Mouse (Mus musculus) cerebellum, postnatal 10 days (tissue): Measurements from ENCODE around the gene Adamts1.
A peak's percentile ranks its signal among the peaks of the same experiment; 100 is the strongest.

Experiments
- DNase-seq, 2 experiments: peaks; one replicate each; pipeline ENCODE4 v3.0.0; 2021; ENCODE audit warnings: mixed read lengths in 2 of 2

Gene Adamts1

DNA sequence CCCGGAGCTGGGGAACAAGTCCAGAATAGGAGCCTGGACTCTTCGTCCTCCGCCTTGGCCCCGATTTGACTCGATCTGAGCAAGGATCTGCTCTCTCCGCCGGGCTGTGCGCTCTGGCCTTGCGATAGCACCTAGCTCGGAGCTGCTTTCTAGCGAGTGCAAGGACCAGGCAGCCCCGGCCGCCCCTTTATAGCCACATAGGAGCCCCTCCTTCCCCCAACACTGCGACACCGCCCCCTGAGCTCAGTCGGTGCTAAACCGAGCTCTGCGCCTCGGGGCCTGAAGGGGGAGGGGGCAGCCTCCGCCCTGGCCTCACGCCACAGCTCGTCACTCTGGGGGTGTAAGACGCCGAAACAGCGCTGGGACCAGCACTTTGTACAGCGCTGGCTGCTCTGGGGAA, at the start of gene Adamts1:
TSS of gene Adamts1 (minus strand) at position 160 of the 400 bp plus-strand sequence.
- DNase-seq: peak; percentile 81 to 88

DNA sequence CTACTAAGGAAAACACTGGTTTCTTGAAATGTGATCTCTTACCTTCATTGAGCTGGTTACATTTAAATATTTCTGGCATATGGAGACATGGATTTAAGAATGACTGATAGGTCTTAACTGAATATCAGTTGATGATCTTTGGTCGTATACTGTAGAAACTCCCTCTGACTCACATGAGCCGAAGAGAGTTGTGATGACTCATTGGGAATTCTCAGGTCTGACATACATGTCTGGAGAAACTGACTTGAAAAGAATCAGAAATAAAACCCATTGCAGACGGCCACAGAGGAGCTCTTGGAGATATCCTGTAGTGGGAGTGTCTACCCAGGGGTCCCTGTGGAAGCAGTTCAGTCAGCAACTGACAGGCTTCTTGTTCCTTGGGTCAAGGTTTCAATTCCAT, 24.2 kb upstream of the Adamts1 start:
- DNase-seq: no peak

DNA sequence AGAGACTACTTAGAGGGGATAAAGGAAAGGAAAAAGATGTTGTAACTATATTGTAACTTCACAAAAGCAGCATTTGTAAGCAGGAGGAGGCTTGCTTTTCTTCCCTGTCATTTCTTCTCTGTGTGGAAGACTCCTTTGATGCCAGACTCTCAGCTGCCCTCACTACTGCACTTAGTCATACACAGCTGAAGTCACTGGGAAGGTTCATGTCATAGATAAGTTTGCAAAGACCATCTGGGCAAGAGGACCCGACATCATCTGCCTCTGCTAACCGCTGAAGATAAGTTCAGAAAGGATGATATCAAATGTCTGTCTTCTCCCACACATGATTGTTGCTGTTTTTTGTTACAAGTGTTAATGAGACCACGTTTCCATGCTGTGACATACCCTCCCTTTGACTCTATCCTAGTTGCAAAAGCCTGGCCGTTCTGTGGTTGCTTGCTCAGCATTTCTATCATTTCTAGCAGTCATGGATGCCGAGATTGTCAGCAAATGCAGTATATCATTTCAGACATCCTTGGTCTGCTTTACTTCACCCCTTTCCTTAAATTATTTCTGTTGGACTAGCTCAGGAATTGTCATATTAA, 19.5 kb upstream of the Adamts1 start:
- no peak for DNase-seq

DNA sequence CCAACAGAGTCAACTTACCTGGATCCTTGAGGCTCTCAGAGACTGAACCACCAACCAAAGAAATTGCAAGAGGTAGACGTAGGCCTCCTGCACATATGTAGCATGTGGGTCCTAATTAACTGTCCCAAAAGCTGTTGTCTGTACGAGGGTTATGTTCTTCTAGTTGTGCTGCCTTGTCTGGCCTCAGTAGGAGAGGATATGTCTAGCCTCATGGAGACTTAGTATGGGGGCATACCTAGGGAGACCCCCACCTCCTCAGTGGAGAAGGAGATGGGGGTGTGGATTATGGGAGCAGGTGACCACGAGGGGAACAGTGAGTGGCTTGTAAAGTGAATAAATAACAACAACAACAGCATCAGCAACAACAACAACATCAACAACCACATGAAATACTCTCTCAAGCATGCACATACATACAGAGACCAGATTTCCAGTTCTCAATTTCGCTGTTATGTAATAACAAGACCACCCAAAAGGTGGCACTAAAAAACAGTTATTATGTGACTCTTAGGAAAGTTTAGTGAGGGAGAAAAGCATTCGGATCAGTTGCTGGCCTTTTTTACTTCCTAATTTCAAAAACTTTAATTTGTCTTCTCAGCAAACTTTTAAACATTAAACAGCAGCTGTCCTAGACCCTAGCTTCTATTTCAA, 17.0 kb upstream of the Adamts1 start:
- peak; percentile 18 to 46 for DNase-seq

DNA sequence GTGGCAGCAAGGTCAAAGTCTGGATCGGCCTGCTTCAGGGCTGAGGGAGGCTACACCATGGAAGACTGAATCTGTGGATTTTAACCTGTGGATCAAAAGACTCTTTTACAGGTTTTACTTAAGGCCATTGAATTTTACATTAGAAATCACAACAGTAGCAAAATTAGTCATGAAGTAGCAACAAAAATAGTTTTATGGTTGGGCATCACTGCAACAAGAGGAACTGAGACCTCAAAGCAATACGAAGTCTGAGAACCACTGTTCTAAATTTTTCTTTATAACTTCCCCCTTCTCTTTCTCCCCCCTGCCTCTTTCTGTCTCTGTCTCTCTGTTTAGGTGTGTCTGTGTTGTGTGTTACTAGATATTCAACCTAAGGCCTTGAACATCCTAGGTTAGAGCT, 11.2 kb upstream of the Adamts1 start:
- DNase-seq: no peak

DNA sequence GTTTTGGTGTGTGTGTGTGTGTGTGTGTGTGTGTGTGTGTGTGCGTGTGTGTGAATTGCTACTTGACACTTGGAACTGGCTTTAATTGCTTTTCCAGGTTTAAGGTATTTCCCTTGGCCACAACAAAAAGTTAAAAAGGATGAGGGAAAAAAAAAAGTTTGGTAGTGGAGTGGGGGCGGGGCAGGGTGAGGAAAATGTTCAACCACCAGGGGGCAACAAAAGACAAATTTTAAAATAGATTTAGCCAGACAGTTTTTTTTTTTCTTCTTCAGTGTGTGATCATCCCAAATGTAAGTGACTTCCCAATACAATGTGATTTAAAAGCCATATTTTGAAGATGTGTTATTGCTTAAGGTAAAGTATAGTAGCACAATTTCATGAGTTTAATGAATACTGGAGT, 4.7 kb upstream of the Adamts1 start:
- peak; percentile 76 to 89 for DNase-seq

DNA sequence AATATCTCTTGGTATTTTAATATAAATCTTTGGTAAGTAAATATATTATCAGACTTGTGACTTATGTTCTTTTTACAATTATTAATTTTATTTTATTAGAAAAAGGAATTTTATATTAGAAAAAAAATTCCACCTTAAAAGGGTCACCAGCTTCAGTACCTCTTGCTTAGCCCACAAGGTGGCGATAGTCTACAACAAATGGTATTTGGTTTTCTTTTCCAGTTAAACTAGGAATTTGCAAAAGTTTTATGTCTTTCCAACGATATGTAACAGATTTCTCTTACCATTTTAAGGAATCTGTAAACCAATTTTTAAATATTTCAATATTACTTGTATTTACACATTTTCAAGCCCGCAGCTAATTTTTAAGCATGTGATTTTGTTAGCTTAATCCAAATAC, 4.2 kb upstream of the Adamts1 start:
- peak; percentile 83 to 87 for DNase-seq

DNA sequence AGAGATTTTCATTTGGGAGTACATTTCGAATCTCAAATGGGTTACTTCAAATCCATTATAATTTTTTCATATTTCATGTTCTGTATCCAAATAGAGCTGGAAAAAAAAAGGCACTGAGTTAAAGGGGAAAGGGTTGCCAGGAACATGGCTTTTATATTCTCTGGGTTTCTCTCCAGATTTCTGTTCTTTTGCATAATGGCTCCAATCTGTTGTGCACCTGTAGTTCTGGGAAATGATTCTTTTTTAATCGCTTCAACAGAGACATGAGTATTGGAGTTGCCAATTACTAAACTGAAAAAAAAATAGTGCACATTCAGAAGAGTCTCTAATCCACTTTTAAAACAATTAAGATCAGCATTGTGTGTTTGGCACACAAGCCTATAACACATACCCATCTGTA, 2.7 kb upstream of the Adamts1 start:
- no peak for DNase-seq

DNA sequence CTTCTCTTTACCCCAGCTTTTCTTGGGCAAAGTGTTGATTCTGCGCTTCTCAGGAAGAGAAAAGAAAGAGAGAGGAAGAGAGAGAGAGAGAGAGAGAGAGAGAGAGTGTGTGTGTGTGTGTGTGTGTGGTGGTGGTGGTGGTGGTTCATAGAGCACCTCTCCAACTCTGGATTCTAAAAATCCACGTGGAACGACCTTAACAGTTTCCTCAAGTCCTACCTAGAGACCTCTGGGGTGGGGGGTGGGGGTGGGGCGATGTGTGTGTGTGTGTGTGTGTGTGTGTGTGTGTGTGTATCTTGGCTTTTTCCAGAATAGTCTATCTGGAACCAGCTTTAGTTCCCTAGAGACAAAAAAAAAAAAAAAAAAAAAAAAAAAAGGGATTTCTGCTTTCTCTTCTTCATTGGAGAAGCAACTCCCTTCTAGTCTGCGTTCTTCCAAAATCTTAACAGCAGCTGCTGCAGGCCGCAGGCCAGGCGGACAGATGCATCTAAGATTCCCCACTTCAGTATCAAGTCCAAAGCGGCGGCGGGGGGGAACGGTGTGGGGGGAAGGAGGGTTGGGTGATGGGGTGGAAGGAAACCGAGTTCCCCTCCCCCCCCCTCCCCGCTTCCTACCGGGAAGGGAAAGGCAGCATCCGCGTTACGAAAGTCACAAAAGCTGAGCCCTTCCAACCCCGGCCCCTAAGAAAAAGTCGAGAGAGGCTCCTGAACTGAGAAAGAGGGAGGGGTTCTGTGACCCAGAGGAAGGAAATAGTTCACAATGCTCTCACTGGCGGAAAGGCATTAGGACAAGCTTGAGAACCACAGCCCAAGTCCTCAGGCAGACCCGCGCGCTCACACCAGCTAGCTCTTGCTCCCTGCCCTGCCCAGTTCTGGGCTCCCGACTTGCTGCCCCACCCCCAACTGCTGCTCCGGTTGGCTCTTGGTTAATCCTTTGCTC, 969 bp upstream of the Adamts1 start:
- DNase-seq: peak; percentile 62 to 79

DNA sequence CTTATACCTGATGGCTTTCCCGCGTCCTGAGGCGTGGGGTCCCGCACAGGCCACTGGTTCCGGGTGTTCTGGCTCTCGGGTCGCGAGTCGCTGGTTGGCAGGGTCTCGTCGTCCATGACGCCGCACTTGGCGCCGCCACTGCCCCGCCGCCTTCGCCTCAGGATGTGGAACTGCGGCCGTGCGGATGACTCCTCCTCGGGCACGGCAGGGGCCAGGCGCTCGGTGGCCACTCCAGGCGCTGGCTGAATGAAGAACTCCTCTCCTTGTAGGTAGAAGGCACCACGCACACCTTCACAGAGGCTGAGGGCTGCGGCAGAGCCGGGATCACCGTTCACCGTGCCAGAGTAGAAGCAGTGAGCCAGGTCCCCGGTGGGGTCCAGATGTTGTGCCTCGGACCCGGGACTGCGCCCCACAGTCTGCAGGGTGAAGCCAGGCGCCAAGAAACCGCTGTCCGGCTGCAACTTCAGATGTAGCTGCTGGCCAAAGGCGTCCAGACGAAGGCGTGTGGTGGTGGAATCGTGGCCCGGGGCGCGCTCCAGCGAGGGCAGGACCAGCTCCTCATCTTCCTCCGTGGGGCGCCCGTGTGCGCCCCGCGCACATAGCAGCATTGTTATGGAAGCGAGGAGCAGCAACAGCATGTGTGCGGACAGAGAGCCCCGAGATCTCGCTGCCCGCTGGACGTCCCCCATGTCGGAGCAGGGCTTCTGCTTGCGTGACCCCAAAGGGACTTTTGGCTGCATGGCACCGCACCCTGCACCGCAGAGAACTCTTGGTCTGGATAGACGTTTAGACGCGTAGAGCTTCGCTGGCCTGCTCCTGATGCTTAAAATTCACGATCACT, 722 bp downstream of the Adamts1 start:
- DNase-seq: peak; percentile 73 to 77

DNA sequence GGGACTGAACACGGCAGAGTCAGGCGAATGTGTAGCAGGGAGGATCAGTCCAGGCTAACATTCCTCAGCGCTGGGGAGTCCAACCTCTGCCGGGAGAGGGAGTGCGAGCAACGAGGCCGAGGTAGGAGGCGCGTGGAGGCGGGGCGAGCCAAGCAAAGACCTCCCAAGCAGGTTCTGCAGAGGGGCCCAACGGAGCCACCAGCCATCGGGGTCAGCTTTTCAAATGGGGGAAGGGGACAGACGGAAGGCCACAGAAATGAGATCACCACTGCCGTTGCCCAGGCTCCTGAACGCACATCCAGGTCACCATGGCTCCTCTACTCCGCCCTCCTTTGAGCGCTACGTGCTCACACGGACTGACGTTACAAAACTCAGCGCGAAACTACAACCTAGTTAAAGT, 1.7 kb downstream of the Adamts1 start:
- DNase-seq: peak; percentile 78 to 84

DNA sequence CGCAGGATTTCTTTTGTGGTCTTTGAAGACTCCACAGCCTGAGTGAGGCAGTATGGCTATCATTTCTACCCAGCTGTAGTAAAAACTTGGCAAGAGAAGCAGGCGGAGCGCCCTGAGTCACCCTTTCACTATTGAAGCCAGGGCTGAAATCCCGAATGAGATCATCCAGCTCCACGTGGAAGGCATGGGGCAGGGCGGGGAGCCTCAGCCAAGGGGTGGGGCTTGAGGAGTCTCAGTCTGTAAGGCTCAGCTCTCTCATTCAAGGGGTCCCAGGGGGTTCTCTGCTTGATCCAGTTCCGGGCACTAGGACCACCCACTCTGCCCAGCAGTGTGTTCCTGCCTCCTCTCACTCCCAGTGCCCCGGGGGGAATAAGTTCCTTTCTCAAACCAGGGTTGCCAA, 2.2 kb downstream of the Adamts1 start:
- peak; percentile 85 to 88 for DNase-seq

DNA sequence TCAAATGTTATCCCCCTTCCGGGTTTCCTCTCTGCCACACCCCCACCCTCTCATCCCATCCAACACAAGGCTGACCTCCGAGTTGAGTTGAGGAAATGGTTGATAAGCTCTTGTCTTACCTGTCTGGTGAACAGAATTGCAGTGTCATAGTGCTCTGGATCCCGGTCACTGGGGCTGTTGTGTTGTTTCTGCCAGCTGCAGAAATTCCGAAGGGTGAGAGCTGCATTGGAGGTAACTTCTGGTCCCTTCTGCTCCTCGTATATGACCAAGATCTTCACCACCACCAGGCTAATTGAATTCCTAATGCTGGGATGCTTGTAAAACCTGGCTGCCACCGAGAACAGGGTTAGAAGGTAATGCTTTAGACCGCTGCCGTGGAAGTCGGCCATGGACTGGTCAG, 2.9 kb downstream of the Adamts1 start:
- DNase-seq: peak in 1 of 2 experiments; percentile 16

DNA sequence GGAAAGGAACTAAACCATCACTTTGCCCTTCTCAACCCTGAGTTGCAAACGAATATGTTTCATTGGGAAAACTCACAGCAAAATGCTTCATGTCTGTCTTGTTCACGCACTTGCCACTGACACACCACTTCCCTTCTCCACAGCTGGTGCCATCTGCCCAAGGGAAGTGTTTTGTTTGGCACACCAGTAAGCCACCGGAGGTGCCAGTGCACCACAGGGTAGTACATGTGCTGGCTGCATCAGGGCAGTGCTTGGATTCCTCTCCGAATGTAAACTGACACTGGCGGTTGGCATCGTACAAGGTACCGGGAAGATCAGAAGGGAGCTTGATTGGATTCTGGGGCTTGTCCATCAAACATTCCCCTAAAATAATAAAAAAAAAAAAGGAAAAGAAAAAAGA, 4.6 kb downstream of the Adamts1 start:
- peak; percentile 31 to 57 for DNase-seq

DNA sequence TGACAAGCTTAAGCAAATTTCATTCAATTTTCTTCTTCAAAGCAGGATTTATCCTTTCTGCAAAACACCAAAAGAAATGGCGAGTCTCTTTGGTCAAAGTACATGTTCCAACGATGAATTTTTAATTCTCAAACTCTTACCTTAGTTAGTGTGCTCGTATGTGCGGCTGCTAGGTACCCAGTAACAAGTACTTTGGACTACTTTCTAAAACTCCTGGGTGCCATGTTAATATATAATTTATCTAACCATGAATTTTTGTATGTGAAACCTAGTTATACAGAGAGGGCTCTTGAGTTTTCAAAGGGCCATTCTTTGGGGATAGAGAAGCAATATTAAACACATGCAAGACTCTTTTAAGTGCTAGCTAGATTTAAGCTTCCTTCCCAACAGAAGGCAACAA, 5.8 kb downstream of the Adamts1 start:
- DNase-seq: no peak

DNA sequence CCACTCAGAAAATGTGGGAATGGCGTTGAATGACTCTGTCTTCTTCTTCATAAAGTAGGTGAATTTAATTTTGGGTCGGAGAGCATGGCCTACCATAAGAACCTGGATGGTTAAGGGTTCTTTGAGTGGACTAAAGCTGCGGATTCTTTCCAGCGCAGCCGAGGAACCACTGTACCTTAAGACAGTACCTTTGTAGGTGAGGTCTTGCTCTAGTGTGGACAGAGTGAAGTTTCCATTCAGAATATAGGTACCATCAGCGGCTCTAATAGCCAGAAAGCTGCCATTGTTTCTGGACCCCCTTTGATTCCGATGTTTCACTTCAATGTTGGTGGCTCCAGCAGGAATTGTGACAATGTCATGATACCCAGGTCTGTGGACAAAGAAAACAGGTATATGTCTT, 7.2 kb downstream of the Adamts1 start:
- no peak for DNase-seq

DNA sequence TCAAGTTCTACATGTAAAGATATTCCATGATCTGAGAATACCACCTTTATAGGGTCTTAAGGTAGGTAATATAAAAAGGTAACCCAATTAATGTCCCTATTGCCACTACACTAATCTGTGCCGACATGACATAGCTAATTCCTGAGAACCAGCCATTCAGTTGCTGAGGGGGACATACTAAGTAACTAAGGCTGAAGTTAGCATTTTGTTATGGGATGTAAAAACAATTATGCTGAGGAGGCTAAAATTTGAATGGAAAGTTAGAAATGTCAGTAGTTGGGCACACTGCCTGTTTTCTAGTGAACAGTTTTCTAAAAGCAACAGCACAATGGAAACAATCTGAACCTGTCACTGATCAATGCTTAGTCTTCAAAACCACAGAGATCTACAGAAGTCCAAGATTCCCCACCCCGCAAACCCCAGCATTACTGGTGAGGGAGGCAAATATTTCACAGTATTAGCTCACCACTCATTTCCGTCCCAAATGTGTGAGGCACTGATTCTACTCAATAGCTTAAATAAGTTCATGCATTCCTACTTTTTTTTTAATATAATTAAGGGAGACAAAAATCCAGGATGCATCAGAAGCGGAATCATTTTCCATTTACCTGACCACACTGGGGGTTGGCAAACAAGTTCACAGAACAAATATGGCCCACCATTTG, 9.6 kb downstream of the Adamts1 start:
- DNase-seq: no peak

DNA sequence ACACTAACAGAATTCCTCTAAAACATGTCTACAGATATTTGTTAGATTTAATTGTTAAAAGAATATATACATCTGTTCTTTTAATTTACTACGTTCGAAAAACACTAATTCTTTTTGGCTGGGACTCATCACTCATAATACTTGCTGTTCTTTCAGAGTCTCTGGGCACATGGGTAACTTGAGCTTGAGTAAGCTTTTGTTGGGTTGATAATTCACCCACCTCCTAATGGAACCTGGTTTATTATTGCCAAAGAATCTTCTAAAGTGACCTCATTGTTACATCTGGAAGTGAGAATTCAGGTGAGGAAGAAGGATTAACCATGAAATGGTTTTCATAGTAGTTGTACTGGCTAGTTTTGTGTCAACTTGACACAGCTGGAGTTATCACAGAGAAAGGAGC, 21.8 kb downstream of the Adamts1 start:
- no peak for DNase-seq

DNA sequence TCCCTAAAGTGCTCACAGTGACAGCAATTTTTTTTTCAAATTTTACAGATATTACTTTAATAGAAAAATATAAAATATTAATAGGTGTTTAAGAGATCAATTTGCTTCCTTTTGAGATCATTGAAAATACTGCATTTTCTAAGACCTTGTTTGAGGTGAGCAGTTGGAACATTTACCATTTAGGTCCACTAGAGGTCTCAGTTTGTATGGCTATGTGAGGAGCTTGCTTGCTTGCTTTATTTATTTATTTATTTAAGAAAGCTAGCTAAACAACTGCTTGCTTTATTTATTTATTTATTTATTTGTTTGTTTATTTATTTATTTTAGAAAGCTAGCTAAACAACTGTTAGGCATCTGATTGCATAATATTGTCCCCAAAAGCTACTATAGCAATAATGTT, 23.1 kb downstream of the Adamts1 start:
- peak; percentile 23 to 54 for DNase-seq

DNA sequence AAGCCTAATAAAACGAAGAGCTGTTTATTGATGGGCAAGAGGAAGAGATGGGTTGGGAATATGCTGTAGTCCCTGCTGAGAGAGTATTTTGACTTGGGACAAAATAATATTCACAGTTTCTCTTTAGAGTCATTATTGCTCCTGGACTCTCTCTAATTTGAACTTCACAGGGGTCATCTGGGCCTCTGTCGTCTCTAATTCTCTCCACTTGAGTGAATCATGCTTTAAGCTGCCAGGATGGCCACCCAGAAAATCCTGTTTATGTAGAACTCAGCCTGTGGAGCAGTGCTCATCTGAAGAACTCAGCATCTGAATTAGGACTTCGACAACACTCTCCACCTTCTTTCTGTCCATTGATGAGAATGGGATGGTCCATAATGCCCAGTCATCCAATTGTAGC, 30.6 kb downstream of the Adamts1 start:
- peak; percentile 43 to 50 for DNase-seq

DNA sequence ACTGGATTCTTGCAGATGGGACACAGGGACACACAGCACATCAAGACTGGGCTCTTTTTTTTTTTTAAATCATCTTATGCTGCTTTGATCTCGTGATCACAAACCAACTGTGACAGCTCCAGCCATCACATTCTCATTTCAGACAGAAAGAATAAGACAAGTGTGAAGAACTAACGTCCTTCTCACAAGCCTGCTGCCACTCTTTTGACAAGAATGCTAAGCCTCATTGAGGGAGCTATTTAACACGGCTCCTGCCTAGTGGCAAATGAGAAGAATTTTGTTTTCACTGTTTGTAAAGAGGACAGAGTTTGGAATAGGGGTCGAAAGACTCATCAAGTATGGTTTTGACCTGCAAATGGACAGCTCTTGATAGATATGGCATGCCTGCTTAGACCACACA, 35.6 kb downstream of the Adamts1 start:
- DNase-seq: no peak

DNA sequence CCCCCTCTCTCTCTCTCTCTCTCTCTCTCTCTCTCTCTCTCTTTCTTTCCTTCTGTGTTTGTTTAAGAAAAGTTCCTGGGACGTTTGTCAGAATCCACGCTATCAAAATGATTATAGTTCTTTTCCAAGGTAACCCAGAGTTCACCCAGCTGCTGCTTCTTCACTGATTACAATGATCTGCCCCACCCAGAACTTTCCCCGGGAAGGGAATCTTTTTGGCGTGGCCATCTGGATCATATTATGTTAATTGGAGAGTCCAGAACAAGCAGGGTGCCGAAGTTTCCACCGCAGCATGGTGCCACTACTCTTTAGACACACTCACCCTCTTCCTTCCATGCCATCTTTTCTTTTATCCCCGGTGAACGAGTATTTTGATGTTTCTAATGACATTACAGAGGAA, 37.2 kb downstream of the Adamts1 start:
- no peak for DNase-seq
